In the genomic region with DNA sequence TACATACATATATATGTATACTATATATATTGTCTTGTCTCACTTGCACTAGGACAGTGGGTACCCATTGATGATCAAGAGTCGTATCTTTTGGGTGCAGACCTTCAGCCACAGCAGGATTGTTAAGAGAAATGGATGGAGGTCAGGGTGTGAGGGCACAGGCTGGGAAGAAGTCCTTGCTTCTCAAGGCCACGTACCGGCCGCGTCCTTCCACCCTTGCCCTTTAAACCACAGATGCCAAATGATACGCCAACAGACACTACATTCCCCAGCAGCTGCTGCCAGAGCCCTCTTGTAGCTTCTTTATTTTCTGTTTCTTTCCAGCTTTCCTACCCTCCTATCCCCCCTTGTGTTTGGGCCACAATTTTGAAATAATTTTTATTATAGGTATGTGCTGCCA, we compare ENCODE assay signal across 21 mouse cellular contexts. TPM values are rescaled to one million over a fixed set of nuclear protein-coding genes. Genes with fewer than 3 reads are reported as not detected.
DNase-seq lines count a peak whose midpoint lies in the region; ATAC-seq and TF ChIP-seq lines count a peak whose summit lies in the region.
"Had no signal": no experiment of that assay in that cellular context is flagged by ENCODE, and none has a peak within 500 bp of the region (broad histone marks: within the 10 kb centered on the region; RNA-seq: fewer than 3 reads in every experiment).

No protein-coding gene starts in this region.

- H3K9ac ChIP-seq in heart, embryonic 12.5 days = no peak overlapping the region
- H3K9ac ChIP-seq: embryonic facial prominence, embryonic 13.5 days; forebrain, embryonic 13.5 days; forebrain, postnatal 0 days; heart, embryonic 13.5 days; hindbrain, embryonic 12.5 days had no signal

- no peaks in the 10 kb centered on the region for H3K9me3 ChIP-seq in heart, embryonic 12.5 days (replicated peaks)
- H3K9me3 ChIP-seq: embryonic facial prominence, embryonic 13.5 days; forebrain, embryonic 13.5 days; heart, embryonic 13.5 days; hindbrain, embryonic 12.5 days had no signal

- peaks cover 13% of the 10 kb centered on the region for H3K4me1 ChIP-seq in heart, embryonic 12.5 days (replicated peaks)
- H3K4me1 ChIP-seq in kidney, adult 2 months (ENCODE audit: control insufficient read depth, insufficient read depth, low read length) = no peaks in the 10 kb centered on the region

- H3K4me2 ChIP-seq in heart, embryonic 12.5 days = no peak overlapping the region
- H3K4me2 ChIP-seq: embryonic facial prominence, embryonic 13.5 days; forebrain, embryonic 13.5 days; heart, embryonic 13.5 days; hindbrain, embryonic 12.5 days had no signal

- 92% methylated on average over 6 of the region's 6 CpGs for WGBS in heart, embryonic 12.5 days
- WGBS in kidney, adult 2 months = 84% methylated on average over 6 of the region's 6 CpGs

- H3K36me3 ChIP-seq in heart, embryonic 12.5 days = peaks cover 18% of the 10 kb centered on the region
- no peaks in the 10 kb centered on the region for H3K36me3 ChIP-seq in kidney, adult 2 months (ENCODE audit: control insufficient read depth, insufficient read depth, low read length)

- no peaks in the 10 kb centered on the region for H3K27me3 ChIP-seq in heart, embryonic 12.5 days (replicated peaks)
- no peaks in the 10 kb centered on the region for H3K27me3 ChIP-seq in kidney, adult 2 months (replicated peaks; ENCODE audit: control insufficient read depth, insufficient read depth, low read length)
- H3K27me3 ChIP-seq: CH12.LX; embryonic facial prominence, embryonic 13.5 days; forebrain, embryonic 13.5 days; heart, embryonic 13.5 days; hindbrain, embryonic 12.5 days; Patski had no signal

- TF ChIP-seq CTCF in kidney, adult 2 months (conservative IDR thresholded peaks at IDR 0.05; ENCODE audit: insufficient read depth, insufficient read length, low read depth, low read length) = no peak

- no peak overlapping the region for H3K4me3 ChIP-seq in heart, embryonic 12.5 days
- H3K4me3 ChIP-seq in kidney, adult 2 months (ENCODE audit: insufficient read depth, low read depth, low read length) = no peak overlapping the region
- H3K4me3 ChIP-seq: embryonic facial prominence, embryonic 13.5 days; forebrain, embryonic 13.5 days; heart, embryonic 13.5 days; hindbrain, embryonic 12.5 days had no signal

- ATAC-seq in heart, embryonic 12.5 days (ENCODE audit: insufficient number of reproducible peaks, low FRiP score) = no peak
- ATAC-seq: activated CD4-positive, CD25-positive, alpha-beta regulatory T cell, adult 4 months; forebrain, postnatal 0 days; Patski had no signal

- TF ChIP-seq POLR2A in kidney, adult 2 months (IDR thresholded peaks at IDR 0.05; ENCODE audit: low read depth, low read length) = no peak

- peak; percentile 59 for DNase-seq in heart, adult 11 months
- DNase-seq in ovary, postnatal 36 days (ENCODE audit: low spot score) = peak; percentile 26
- no peak for DNase-seq in ovary, postnatal 10 days (ENCODE audit: low spot score)
- DNase-seq in adrenal gland, postnatal 25 days = peak; percentile 27
- no peak for DNase-seq in kidney, adult 2 months
- no peak for DNase-seq in left cerebral cortex, adult 18-20 months (ENCODE audit: low spot score in 2 of 2)
- DNase-seq: cerebellum, adult 11-12 months; cerebellum, adult 9-10 months; cerebellum, postnatal 25 days; gastrocnemius, postnatal 14 days; heart, postnatal 36 days had no signal

- no peak overlapping the region for H3K27ac ChIP-seq in heart, embryonic 12.5 days (ENCODE audit: poor library complexity, severe bottlenecking)
- H3K27ac ChIP-seq in kidney, adult 2 months (ENCODE audit: insufficient read depth, low read depth, low read length) = no peak overlapping the region
- H3K27ac ChIP-seq: embryonic facial prominence, embryonic 13.5 days; forebrain, embryonic 13.5 days; heart, embryonic 13.5 days; hindbrain, embryonic 12.5 days; hindbrain, postnatal 0 days had no signal

RNA-seq across cellular contexts. Expression of a gene that starts 51.5 kb away (rescaled TPM):
- polyA plus RNA-seq in heart, embryonic 12.5 days (2016; fragmentation: Nextera tagmentation; extraction: Ambion mirVana) = 0.49 and 0.79 TPM in 2 replicates
- total RNA-seq in adrenal gland, postnatal 25 days (2021) = 31.3 and 32.4 TPM in 2 replicates
- polyA plus RNA-seq in kidney, adult 2 months (2012; rRNA removed) = 8.2 and 8.6 TPM in 2 replicates
- under 1 TPM; 0.16 to 0.67 TPM for total RNA-seq in left cerebral cortex, adult 18-20 months (2021)

Comparison
In these comparisons a context has a peak if more than half of its experiments do, and no peak if none do; other contexts are left out.
1. DNase-seq: peak in heart, adult 11 months (single experiment), ovary, postnatal 36 days (single experiment) and adrenal gland, postnatal 25 days (single experiment); none in ovary, postnatal 10 days (single experiment), kidney, adult 2 months (single experiment) and left cerebral cortex, adult 18-20 months (0 of 2).
2. RNA of a gene that starts 51.5 kb away (total RNA-seq): 31.3 to 32.4 TPM in adrenal gland, postnatal 25 days; 0.16 to 0.67 TPM in left cerebral cortex, adult 18-20 months; every median in the first group is over 10 times any median in the second.